Mouse (Mus musculus): ENCODE data around the gene Mark3. TPM values are rescaled to one million over a fixed set of nuclear protein-coding genes. Genes with fewer than 3 reads are reported as not detected.

Mark3 gene
- polyA plus RNA-seq (2015; fragmentation: Nextera tagmentation; extraction: Ambion mirVana) = 25.8 and 26.0 TPM in 2 replicates

GRCm38 (mm10) chr12:111574074-111574886, at the start of gene Mark3:
TSS of gene Mark3 (plus strand) at chr12:111574523.
- H3K4me3 ChIP-seq (ENCODE audit: low read depth, low read length) = peak within 1 kb of the TSS; percentile 97
- H3K27ac ChIP-seq (ENCODE audit: low read length) = peak within 1 kb of the TSS; percentile 97
- peak; percentile 99 for ATAC-seq
- H3K36me3 ChIP-seq (ENCODE audit: insufficient read depth, low read length) = no peaks in the 10 kb centered on the region
- WGBS = under 1% methylated on average over 56 of the region's 75 CpGs
- peak; percentile 99 for DNase-seq (ENCODE audit: low spot score)
- TF ChIP-seq EP300 (IDR thresholded peaks at IDR 0.05) (no peak), CTCF (IDR thresholded peaks at IDR 0.05) (no peak)
- no peaks in the 10 kb centered on the region for H3K27me3 ChIP-seq (replicated peaks; ENCODE audit: insufficient read depth, low read length)
- peak within 1 kb of the TSS; percentile 81 for H3K4me2 ChIP-seq (replicated peaks; ENCODE audit: low read depth, low read length)
- H3K9ac ChIP-seq (replicated peaks; ENCODE audit: low read depth) = peak within 1 kb of the TSS; percentile 96
- no peaks in the 10 kb centered on the region for H3K9me3 ChIP-seq (ENCODE audit: low read length)
- H3K4me1 ChIP-seq (ENCODE audit: insufficient read depth, low read depth, low read length) = peaks cover 3% of the 10 kb centered on the region; the same call in 1 of the 2 replicates

- Histone ChIP-seq H3K4me3 (ENCODE audit: low read depth, low read length) (no peak overlapping the region), H3K36me3 (ENCODE audit: insufficient read depth, low read length) (no peaks in the 10 kb centered on the region), H3K9me3 (ENCODE audit: low read length) (no peaks in the 10 kb centered on the region), H3K4me1 (ENCODE audit: insufficient read depth, low read depth, low read length) (no peaks in the 10 kb centered on the region), H3K27ac (ENCODE audit: low read length) (no peak overlapping the region), H3K4me2 (replicated peaks; ENCODE audit: low read depth, low read length) (no peak overlapping the region), H3K9ac (replicated peaks; ENCODE audit: low read depth) (no peak overlapping the region), H3K27me3 (replicated peaks; ENCODE audit: insufficient read depth, low read length) (no peaks in the 10 kb centered on the region)
- DNase-seq (ENCODE audit: low spot score) = peak; percentile 40
- ATAC-seq = no peak
- 72% methylated on average over 3 of the region's 3 CpGs for WGBS
- TF ChIP-seq EP300 (IDR thresholded peaks at IDR 0.05) (no peak), CTCF (IDR thresholded peaks at IDR 0.05) (no peak)
These were observed 49.4 kb upstream of the Mark3 start for GRCm38 (mm10) chr12:111524883-111525282.

- H3K27me3 ChIP-seq (replicated peaks; ENCODE audit: insufficient read depth, low read length) = no peaks in the 10 kb centered on the region
- H3K4me2 ChIP-seq (replicated peaks; ENCODE audit: low read depth, low read length) = no peak overlapping the region
- DNase-seq (ENCODE audit: low spot score) = no peak
- no peak for TF ChIP-seq EP300 (IDR thresholded peaks at IDR 0.05)
- no peak for TF ChIP-seq CTCF (IDR thresholded peaks at IDR 0.05)
- H3K9ac ChIP-seq (replicated peaks; ENCODE audit: low read depth) = no peak overlapping the region
- H3K4me1 ChIP-seq (ENCODE audit: insufficient read depth, low read depth, low read length) = no peaks in the 10 kb centered on the region
- WGBS = 54% methylated on average over 8 of the region's 8 CpGs
- no peak overlapping the region for H3K4me3 ChIP-seq (ENCODE audit: low read depth, low read length)
- ATAC-seq = no peak
- H3K27ac ChIP-seq (ENCODE audit: low read length) = no peak overlapping the region
- H3K9me3 ChIP-seq (ENCODE audit: low read length) = no peaks in the 10 kb centered on the region
- no peaks in the 10 kb centered on the region for H3K36me3 ChIP-seq (ENCODE audit: insufficient read depth, low read length)
These were observed 46.6 kb upstream of the Mark3 start for GRCm38 (mm10) chr12:111527643-111528281.

- Histone ChIP-seq H3K36me3 (ENCODE audit: insufficient read depth, low read length) (no peaks in the 10 kb centered on the region), H3K9ac (replicated peaks; ENCODE audit: low read depth) (no peak overlapping the region), H3K27ac (ENCODE audit: low read length) (no peak overlapping the region), H3K9me3 (ENCODE audit: low read length) (no peaks in the 10 kb centered on the region), H3K4me3 (ENCODE audit: low read depth, low read length) (no peak overlapping the region), H3K27me3 (replicated peaks; ENCODE audit: insufficient read depth, low read length) (no peaks in the 10 kb centered on the region), H3K4me2 (replicated peaks; ENCODE audit: low read depth, low read length) (no peak overlapping the region), H3K4me1 (ENCODE audit: insufficient read depth, low read depth, low read length) (no peaks in the 10 kb centered on the region)
- 14% methylated on average over 8 of the region's 8 CpGs for WGBS
- DNase-seq (ENCODE audit: low spot score) (no peak), ATAC-seq (no peak)
- TF ChIP-seq CTCF (IDR thresholded peaks at IDR 0.05) = no peak
- no peak for TF ChIP-seq EP300 (IDR thresholded peaks at IDR 0.05)
These were observed 45.1 kb upstream of the Mark3 start for GRCm38 (mm10) chr12:111529192-111529591.

- Histone ChIP-seq H3K9ac (replicated peaks; ENCODE audit: low read depth) (no peak overlapping the region), H3K9me3 (ENCODE audit: low read length) (no peaks in the 10 kb centered on the region), H3K36me3 (ENCODE audit: insufficient read depth, low read length) (no peaks in the 10 kb centered on the region), H3K27me3 (replicated peaks; ENCODE audit: insufficient read depth, low read length) (no peaks in the 10 kb centered on the region), H3K4me3 (ENCODE audit: low read depth, low read length) (no peak overlapping the region), H3K4me2 (replicated peaks; ENCODE audit: low read depth, low read length) (no peak overlapping the region), H3K4me1 (ENCODE audit: insufficient read depth, low read depth, low read length) (peaks cover 6% of the 10 kb centered on the region; the same call in 1 of the 2 replicates), H3K27ac (ENCODE audit: low read length) (no peak overlapping the region)
- WGBS = 46% methylated on average over 11 of the region's 11 CpGs
- TF ChIP-seq CTCF (IDR thresholded peaks at IDR 0.05) = no peak
- TF ChIP-seq EP300 (IDR thresholded peaks at IDR 0.05) = no peak
- no peak for DNase-seq (ENCODE audit: low spot score)
- no peak for ATAC-seq
These were observed 41.1 kb upstream of the Mark3 start for GRCm38 (mm10) chr12:111533096-111533794.

- H3K4me3 ChIP-seq (ENCODE audit: low read depth, low read length) = no peak overlapping the region
- no peaks in the 10 kb centered on the region for H3K9me3 ChIP-seq (ENCODE audit: low read length)
- H3K27ac ChIP-seq (ENCODE audit: low read length) = peak overlapping the region; percentile 16; the same call in 1 of the 2 replicates
- no peak overlapping the region for H3K4me2 ChIP-seq (replicated peaks; ENCODE audit: low read depth, low read length)
- no peaks in the 10 kb centered on the region for H3K27me3 ChIP-seq (replicated peaks; ENCODE audit: insufficient read depth, low read length)
- DNase-seq (ENCODE audit: low spot score) (peak; percentile 17), ATAC-seq (no peak)
- peaks cover 10% of the 10 kb centered on the region; the same call in 1 of the 2 replicates for H3K4me1 ChIP-seq (ENCODE audit: insufficient read depth, low read depth, low read length)
- 40% methylated on average over 6 of the region's 6 CpGs for WGBS
- no peak overlapping the region for H3K9ac ChIP-seq (replicated peaks; ENCODE audit: low read depth)
- TF ChIP-seq EP300 (IDR thresholded peaks at IDR 0.05) (no peak), CTCF (IDR thresholded peaks at IDR 0.05) (no peak)
- H3K36me3 ChIP-seq (ENCODE audit: insufficient read depth, low read length) = no peaks in the 10 kb centered on the region
These were observed 39.0 kb upstream of the Mark3 start for GRCm38 (mm10) chr12:111535281-111535680.
